Mouse (Mus musculus) megakaryocyte, embryonic 14.5 days (primary cell): ENCODE results near the gene Sema6d.

Experiments
- FLI1 ChIP-seq: IDR thresholded peaks from 2 replicates; pipeline ENCODE4 v1.6.1; 2012; ENCODE audit warnings: low read length, inconsistent platforms, mixed read lengths
- GATA1 ChIP-seq: IDR thresholded peaks from 3 replicates; pipeline ENCODE4 v1.6.1; 2012; ENCODE audit warnings: mixed read lengths, low read length, inconsistent platforms, borderline replicate concordance

GRCm38 (mm10) chr2:124617440-124617839 lies 527.7 kb downstream of the Sema6d start:
- TF ChIP-seq GATA1 (no peak), FLI1 (no peak)
